Mouse (Mus musculus) heart, adult 2 months (tissue): Measurements from ENCODE around the gene Polr3b.

ENCODE experiments used
- CTCF ChIP-seq: fragments of 200-600 bp; IDR thresholded peaks from 2 replicates; pipeline ENCODE4 v1.8.1; 2022; ENCODE audit warnings: antibody characterized with exemption, mild to moderate bottlenecking, moderate library complexity
- EP300 ChIP-seq: fragments of 200-500 bp; IDR thresholded peaks from 2 replicates; pipeline ENCODE4 v1.6.1; 2011; ENCODE audit warnings: low read depth, low read length, control low read depth; ENCODE audit not compliant: insufficient read depth

DNA sequence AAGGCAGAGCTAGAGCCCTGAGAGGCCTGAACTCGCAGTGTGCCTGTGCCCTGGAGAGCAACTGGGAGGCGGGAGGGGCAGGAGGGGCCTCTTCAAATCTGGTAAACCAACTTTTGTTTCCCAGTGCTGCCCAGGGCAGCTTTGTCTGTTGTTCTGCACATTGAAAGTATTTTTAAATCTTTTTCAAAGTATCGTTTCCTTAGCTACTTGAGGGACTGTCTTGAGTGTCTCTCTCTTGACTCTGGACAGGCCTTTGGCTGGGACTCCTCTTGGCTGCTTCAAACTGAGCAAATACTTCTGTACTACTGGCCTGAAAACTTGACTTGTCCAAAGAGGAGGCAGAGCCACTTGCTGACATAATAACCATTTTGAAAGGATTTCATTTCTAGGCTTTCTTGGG is 11.3 kb upstream of the Polr3b start:
- no peak for TF ChIP-seq CTCF
- no peak for TF ChIP-seq EP300
